Mouse (Mus musculus) cerebellum, adult 11-12 months (tissue): ENCODE measurements around the gene Hoxd9.

ENCODE experiments used
- DNase-seq: peaks from one replicate; pipeline ENCODE4 v3.0.0; 2022

Gene Hoxd9

DNA sequence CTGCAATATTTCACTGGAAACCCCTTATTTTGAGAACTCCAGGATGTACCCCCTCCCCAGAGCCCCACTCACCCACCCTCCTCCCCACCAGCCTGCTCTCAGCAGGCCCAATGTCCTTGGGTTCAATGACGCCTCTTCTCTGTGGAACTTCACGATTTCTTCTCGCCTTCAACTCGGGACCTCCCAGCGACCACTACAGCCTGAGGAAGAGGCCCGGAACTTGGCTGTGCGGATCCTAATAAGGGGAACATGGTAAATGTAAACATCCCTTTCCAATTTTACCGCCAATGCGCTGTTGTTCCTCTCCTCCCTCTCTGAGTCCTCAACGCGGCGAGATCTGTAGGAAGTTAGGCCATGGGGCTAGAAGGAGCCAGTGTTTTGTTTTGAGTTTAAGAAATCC lies 13.4 kb upstream of the Hoxd9 start:
- no peak for DNase-seq

- DNase-seq, result no peak
These were observed 12.4 kb upstream of the Hoxd9 start for GRCm38 (mm10) chr2:74685059-74685603.

DNA sequence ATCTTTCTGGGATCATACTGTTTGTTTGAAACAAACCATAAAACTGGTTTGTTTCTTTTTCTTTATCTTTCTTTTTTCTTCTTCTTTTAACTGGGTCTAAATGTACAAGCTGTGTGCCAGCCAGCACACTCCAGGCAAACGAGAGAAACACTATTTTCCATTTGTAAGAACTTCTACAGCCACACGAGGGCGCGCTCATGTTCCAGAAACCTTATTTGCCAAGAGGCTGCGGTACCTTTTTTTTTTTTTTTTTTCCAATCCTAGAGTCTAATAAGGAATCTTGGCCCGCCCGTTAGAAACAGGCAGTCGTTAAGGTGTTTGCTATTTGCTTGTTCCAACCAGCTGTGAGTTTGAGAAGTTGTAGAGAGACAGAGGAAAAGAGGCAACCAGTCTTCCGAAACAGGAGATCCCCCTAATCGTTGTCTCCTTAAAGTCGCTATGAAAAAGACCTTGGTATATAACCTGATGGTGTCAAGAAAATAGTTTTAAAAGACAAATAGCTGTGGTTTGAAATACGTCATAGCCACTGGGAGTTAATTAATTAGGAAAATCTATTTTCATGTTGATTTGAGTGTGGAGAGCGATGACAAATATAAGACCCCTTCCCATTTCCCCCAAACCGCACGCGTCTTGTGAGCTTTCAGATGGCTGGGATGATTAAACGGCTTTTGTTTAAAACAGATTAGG lies 11.1 kb upstream of the Hoxd9 start:
- no peak for DNase-seq

GRCm38 (mm10) chr2:74686988-74687697 lies 10.4 kb upstream of the Hoxd9 start:
- no peak for DNase-seq

DNA sequence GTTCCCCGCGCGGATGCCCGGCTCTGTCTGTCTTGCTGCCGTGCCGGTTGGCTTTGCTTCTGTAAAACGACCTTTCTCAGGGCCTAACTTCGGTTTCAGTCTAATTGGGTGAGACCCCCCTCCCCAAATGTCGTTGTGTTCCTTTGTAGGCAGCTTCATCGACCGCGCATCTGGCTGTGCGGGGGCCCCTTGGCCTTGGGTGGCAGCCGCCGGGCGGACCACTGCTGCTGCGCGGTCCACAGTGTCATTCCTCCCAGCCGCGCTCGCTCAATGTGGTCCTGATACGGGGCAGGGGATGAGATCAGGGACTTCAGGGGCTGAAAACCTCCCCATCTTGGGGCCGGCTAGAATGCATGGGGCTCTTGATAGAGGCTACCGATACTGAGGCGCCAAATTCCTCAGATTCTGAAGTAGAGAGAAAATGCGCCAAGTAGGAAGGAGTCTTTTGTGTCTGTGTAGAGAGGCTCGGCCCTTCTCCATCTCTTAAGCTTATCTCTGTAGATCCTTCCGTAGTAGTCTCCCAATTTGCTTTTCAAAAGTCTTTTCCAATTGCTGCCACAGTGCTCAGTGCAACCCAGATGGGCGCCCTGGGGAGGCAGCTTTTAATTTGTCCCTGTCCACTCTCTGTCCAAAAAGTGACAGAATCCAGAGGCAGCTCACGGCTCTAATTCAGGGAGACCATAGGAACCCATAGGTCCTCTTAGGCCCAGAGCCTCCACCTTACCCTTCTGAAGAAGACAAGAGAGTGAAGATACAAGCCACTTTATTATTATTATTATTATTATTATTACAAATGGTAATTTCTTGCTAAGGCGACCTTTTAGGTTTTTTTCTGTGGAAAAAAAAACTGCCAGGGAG lies 9.6 kb upstream of the Hoxd9 start:
- DNase-seq, result no peak

- DNase-seq, result no peak
These were observed 8.5 kb upstream of the Hoxd9 start for GRCm38 (mm10) chr2:74688795-74689573.

DNA sequence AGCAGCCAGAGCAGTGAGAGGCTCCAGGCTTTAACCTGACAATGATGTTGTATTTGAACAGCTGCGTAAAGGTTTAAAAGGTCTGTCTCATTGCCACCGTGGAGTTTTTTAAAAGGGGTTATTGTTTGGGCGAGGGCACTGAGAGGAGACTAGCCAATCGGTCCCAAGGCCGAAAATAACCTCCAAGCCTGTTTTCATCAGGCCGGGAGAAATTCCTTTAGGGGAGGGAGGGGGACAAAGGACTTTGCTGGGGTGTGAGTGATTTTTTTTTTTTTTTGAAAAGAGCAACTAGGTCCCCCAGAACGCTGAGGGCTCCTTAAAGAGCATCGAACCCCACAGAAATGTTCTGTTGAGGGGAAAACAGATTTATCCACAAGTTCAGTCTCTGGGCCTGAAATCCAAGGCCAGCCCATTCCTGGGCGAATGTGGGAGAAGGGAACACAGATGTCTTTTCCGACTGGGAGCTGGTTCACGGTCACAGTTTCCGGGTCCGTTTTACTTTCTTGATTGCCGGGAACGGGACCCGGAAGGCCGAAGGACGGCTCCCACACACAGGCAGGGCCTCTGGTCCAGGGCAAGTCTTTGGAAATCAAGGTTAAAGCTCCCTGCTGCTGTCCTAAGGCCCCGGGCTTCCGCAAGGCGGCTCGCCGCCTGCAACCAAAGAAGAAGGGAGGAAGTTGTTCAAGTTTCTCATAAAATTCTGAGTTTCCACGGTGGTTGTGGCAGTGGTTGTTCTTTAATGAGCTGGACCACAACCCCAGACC lies 7.8 kb upstream of the Hoxd9 start:
- DNase-seq, result no peak

GRCm38 (mm10) chr2:74690338-74690716 lies 7.2 kb upstream of the Hoxd9 start:
- DNase-seq, result no peak

DNA sequence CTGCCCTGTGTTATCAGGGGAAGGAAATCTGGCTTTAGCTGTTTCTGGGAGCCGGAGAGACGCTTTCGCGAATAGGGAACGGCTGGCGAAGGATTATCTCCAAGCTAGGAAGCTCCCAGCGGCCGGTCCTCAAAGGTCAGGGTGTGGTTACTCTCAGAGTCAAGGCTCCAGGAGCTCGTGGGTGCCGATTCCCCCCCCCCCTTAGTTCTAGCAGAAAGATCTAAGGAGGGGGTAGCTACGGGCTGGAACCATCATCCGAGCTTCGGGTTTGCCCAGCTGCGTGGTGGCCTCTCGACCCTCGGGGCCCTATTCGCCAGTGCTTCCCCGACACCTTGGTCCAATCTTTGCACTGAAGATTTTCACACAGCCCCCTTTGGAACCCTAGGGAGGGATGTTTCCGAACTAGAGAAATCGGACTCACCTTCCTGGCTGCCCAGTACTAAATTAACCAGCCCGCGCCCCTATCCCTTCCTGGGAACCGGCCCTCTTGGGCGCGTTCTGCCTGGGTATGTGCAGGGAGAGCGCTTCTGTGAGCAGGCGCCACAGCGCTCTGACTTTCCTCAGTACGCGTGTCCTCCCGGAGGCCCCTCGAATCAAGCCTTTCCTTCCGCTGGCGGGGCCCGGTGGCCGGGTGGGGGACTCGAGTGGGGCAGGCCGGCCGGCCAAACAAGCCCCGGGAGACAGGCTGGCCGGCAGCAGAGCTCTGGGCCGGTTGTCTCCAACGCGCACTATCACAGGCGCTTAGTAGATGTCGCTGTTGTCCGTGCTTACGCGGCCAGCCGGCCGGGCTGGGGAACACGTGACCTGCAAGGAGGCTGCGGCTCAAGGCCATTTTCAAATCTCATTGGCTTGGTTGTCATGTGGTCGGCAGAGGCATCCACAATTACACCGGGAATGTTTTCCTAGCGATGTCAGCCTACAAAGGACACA lies 6.2 kb upstream of the Hoxd9 start, which contains the start of gene Hoxd10:
TSS of gene Hoxd10 (plus strand) at position 903 of the 930 bp plus-strand sequence.
- DNase-seq, result no peak

DNA sequence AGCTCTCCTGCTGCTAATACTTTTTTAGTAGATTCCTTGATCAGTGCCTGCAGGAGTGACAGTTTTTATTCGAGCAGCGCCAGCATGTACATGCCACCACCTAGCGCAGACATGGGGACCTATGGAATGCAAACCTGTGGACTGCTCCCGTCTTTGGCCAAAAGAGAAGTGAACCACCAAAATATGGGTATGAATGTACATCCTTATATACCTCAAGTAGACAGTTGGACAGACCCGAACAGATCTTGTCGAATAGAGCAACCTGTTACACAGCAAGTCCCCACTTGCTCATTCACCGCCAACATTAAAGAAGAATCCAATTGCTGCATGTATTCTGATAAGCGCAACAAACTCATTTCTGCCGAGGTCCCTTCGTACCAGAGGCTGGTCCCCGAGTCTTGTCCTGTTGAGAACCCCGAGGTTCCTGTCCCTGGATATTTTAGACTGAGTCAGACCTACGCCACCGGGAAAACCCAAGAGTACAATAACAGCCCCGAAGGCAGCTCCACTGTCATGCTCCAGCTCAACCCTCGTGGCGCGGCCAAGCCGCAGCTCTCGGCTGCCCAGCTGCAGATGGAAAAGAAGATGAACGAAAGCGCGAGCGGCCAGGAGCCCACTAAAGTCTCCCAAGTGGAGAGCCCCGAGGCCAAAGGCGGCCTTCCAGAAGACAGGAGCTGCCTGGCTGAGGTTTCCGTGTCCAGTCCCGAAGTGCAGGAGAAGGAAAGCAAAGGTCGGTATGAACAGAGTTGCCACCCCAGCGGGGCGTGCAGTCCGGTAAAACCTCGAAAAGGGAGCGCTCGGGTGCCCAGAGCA lies 5.3 kb upstream of the Hoxd9 start:
- DNase-seq, result no peak

- DNase-seq, result no peak
These were observed 4.6 kb upstream of the Hoxd9 start for GRCm38 (mm10) chr2:74692808-74693431.

DNA sequence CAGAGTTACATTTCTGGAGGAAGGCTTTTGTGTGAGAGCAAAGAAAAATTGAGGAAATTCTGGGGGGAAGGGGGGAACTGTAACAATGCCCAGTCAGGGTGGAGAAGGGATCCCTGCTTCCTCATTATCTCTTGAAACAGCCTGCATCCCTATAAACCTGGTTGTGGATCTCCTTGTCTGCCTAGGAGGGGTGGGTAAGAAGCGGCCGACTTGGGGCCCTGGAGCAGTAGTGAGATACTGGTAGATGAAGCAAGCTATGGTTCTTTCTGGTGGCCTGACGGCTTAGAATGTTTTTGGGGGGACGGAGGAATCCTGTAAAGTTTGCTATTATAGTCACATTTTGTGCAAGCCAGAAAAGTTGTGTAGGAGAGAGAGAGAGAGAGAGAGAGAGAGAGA lies 4.1 kb upstream of the Hoxd9 start:
- DNase-seq, result no peak

- no peak for DNase-seq
These were observed 3.5 kb upstream of the Hoxd9 start for GRCm38 (mm10) chr2:74694066-74694465.

GRCm38 (mm10) chr2:74695383-74695782 lies 2.1 kb upstream of the Hoxd9 start:
- no peak for DNase-seq

GRCm38 (mm10) chr2:74695813-74696430 lies 1.6 kb upstream of the Hoxd9 start:
- DNase-seq, result no peak

DNA sequence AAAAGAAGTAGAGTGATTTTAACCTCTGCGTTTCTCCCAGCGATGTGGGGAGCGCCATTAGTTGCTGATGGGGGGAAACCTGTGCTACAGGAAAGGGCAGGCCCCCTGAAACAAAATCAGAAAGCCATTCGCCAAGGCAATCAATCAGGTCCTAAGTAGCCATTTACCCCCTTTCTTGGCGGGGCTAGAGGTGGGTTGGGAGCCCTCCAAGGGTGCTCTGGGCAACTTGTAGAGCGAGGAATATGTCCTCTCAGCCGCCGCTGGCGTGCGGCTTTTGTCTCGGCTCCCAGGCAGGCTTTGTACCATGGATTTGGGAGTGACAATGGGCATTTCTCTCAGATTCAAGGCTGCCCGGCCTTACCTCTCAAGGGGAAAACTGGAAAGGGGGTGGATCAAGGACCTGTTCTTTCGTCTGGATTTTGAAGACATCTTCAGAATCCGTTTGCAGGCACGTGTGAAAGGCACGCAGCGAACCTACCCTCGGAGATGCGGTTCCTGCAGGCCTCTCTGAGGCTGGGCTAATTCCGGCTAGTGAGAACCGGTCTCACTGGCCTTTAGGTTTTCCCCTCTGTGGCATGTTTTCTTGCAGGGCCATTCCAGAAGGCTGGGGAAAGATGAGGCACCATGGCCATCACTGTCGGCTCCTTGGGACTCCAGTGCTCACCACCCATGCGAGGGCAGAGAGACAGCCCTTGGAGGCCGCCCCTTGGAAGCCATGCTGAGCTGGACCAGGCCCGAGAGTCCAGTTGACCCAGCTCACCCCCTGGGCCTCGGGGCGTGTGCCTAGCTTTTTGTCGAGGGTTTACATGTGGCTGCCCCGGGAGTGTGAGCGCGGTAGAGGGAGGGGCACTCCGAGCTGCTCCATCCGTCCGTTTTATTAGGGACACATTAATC lies 838 bp upstream of the Hoxd9 start:
- no peak for DNase-seq

GRCm38 (mm10) chr2:74698201-74699052 lies 900 bp downstream of the Hoxd9 start:
- no peak for DNase-seq
